Mouse (Mus musculus) heart, postnatal 10 days (tissue): ENCODE measurements at regions not wholly inside any gene's neighbourhood (a gene's known extent, or its start where the extent isn't known, plus 50 kb on each side); places are given as distances from the start of the nearest gene placed in this dataset.

ENCODE experiments used
- DNase-seq, 2 experiments: peaks; one replicate each; pipeline ENCODE4 v3.0.0; 2021
- intact Hi-C: fragments of 180-260 bp; cut with DNase I; formaldehyde crosslinking; loops from one replicate; pipeline ENCODE4 v1.15.1; 2025

DNA sequence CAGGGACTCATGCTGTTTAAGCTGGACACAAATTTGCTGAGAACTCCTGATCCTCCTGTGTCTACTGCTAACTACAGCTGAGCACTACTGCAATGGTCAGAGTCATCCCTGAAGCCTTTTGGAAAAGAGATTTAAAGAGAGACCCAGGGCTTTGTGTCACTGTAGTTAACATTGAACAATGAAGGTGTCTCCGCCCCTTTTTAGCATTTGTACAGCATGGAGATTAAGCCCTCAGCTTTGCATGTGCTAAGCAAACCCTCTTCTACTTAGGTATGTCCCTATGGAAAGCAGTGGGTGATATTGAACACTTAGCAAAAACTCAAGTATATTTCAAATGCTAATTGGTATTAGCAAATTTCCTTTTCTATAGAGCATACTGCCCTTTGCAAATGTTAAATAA is 231.6 kb downstream of the Etaa1 start:
- no peak for DNase-seq
- intact Hi-C loops: no loop called here

DNA sequence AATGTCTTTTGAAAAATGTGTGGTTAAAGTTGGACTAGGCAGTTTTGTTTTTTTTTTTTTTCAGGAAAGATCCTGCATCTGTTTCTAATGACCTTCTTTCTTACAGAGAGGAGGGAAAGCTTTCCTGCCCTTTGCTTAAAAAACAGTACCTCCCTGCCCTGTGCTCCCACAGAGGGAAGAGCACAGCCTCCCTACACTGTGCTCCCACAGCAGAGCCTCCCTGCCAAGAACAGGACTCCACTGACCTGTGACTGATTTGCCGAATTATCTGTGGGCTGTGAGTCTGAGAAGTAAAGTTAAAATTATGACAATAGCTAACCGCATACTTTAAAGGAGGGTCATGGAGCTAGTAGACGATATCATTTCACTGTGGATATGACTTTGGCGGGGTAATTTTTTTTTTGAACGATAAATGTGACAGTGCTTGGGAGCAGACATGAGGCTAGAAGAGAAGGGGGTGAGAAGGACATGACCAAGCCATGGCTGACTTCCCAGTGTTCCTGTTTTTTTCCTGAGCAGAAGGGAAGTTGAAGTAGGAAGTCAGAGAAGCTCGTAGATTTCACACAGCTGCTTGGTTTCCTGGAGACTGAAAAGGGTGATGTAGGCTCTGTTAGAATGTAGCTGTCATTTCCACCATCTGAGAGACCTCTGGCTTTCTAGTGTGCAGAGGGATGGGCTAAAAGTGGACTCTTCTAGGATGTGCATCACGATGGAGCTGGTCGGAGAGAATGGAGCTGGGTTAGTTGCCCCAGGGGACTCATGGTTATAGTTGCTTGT is 226.2 kb downstream of the Etaa1 start:
- intact Hi-C loops: no loop called here
- peak; percentile 33 to 37 for DNase-seq

DNA sequence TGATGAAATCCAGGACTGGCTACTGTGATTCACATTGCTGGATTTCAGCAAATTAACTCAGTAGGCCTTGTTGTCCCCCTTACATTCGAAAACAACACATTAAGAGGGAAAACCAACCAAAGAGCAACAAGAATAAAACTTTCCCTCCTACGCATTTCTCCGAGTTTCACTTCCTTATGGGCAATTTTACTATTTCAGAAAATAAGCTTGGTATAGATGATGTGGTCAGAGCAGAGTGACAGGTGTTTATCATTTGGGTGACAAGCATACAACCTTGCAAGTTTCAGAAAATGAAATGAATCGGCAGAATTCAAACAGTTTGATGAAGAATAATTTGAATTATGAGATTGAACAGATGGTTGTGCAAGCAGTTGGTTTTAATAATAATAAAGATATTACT is 220.6 kb downstream of the Etaa1 start:
- intact Hi-C loops: no loop called here
- no peak for DNase-seq

DNA sequence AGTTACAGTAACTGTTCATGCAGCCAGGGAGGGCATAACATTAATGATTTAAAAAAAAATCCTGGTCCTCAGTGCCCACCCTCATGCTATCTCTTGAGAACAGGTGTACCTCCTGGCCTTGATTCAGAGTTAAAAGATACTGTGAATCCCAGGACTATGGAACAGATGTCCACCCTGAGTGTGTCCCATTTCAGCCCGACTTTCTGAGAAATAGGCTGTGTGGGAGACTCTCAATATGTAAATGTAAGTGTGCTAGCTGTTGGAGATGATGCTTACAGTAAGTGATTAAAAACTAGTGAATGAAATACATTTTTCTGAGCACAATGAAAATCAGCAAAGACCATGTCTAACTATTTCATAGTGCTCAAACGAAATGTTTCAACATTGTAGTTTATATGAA is 219.2 kb downstream of the Etaa1 start:
- no peak for DNase-seq
- intact Hi-C loops: no loop called here

DNA sequence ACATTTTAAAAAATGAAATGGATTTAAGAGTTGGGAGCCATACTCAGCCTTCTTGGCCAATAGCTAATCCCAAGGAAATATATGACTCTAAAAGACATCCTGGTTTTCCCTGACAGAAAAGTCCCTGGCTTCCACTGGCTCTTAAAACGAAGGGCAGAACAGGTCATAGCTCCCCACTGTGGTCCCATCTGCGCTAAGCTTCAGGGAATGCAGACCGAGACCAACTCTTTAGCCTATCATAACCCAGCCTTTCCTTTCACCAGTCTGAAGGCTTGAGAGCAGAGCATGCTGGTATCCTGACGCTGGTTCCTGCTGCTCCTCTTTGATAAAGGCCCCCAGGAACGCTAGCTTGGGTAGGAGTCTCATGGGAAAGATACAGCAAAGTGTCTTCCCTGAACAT is 214.8 kb downstream of the Etaa1 start:
- DNase-seq: no peak
- intact Hi-C loops: no loop called here

DNA sequence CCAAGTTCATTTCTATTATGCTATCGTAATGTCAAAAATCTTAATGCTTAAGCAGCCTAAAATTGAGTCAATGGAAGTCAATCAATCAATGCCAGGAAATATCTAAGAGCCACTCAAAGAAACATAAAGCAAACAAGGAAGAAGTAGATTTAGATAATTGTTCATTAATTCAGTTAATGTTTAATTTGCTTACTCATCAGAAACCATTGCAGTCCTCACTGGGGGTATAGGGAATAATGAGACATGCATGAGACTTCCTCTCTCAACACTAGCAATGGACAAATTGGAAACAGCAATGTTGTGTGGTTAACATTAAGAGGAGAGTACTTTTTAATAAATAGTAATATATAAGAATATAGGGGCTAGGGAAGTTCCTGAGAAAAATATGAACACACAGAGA is 209.9 kb downstream of the Etaa1 start:
- intact Hi-C loops: no loop called here
- DNase-seq: no peak

DNA sequence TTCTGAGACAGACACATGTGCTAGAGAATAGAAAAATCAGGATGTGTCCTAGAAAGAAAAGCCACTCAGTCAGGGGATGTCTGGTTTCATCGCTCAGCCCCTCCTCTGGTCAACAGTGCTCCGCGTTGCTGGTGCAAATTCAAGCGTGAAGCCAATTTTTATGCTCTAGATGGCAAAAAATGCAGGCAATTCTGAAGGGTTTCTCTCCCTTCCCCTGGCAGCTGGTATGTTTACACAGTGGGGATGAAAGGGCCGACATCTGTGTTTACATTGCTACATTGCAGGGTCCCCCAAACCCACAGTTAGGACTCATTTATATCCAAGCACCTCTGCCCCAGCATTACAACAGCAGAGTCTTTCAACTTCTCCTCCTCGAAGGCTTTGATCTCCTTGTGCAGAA is 203.3 kb downstream of the Etaa1 start:
- intact Hi-C loops: no loop called here
- no peak for DNase-seq

DNA sequence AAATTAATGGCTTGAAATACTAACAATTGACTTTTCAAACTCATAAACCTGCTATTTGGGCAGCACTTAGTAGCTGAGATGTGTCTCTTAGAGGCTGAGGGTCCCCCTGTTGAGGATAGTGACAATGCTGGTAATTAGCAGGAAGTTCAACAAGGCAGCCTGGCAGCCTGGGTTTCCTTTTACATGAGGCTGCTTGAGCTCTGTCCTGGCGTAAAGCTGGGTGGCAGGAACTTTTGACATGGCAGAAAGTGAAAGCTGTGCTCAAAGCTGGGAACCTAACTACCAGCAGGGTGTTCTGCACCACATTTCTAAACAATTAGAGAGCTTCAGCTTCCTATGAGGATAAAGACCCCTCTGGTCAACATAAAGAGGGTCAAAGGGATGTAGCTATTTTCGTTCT is 194.5 kb downstream of the Etaa1 start:
- DNase-seq: no peak

DNA sequence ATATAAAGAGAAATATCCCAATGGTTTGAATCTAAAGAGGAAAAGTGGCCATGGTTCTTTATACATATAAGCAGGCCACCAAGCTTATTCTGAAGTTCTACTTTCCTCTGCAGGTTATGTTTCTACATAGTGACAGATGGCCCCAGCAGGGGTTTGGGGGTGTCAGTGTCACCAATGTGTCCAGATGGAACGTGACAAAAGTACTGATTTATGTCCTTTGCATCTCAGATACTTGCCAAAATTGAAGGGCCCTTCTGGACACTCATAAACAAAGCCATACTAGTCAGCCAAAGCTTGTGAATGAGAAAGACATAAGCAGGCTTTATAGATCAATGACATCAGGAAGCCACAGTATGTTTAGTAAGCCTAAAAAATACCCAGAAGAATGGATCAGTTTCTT is 190.3 kb downstream of the Etaa1 start:
- DNase-seq: no peak
- intact Hi-C loops: no loop called here

More for the DNA sequence above, 194.5 kb downstream of the Etaa1 start:
- intact Hi-C loops: no loop called here

DNA sequence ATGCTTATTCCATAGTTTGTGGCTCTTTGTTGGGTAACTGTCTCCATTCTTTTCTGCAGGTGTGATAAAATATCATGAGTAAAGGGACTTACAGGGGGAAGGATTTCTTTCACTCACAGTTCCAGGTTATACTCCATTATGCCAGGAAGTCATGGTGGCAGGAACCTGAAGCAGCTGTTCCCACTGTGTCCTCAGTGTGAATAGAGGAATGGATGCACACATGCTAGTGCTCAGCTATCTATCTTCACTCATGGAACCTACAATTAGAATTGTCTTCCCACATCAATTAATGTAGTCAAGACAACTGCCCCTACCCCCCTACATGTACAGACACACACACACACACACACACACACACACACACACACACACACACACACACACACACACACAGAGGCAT is 189.5 kb downstream of the Etaa1 start:
- DNase-seq: no peak
- intact Hi-C loops: no loop called here

DNA sequence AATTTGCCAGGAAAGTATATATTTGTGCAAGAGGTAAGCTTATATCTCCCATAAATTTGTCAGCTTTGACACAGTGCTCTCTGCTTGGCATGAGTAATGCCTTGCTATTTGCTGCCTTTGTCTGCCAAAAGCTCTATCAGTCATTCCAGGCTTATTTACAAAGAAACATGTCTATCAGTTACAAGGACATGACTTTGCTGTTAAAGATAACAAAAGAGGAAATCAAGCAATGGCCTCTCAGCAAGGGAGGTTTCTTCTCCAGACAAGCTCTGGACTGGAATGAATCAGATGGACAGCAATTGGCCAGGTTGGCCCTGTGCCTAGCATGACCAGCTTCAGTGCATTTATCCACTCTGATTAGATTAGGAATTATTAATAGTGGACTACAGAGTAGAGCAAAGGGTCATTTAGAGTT is 185.3 kb downstream of the Etaa1 start:
- peak; percentile 40 to 58 for DNase-seq
- intact Hi-C loops: no loop called here

DNA sequence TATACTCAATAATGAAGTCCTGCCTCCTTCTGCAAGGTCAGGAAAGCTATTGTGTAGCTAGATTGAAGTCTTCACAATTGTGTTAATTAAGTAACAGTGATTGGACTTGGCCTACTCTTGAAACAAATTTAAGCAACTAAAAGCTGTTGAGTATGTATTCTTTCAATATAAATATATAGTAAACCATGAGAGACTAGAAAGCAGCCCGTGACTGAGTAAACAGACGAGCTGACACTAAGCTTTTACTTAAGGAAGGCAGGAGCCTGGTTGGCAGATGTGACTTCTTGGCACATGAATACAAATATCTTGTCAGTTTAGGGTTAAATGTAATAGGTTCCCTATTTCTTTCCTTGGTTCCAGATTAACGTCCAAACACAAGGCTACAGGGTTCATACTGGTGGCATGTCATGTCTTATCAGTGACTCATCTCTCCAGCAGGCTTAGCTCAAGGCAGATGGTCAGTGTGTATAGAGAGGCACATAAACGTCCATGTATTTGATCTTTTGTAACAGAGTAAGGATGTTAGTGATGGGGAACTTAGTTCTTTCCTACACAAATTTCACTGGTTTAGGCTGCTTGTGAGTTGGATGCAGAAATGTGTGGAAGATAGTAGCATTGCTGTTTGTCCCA is 184.7 kb downstream of the Etaa1 start:
- intact Hi-C loops: no loop called here
- no peak for DNase-seq

DNA sequence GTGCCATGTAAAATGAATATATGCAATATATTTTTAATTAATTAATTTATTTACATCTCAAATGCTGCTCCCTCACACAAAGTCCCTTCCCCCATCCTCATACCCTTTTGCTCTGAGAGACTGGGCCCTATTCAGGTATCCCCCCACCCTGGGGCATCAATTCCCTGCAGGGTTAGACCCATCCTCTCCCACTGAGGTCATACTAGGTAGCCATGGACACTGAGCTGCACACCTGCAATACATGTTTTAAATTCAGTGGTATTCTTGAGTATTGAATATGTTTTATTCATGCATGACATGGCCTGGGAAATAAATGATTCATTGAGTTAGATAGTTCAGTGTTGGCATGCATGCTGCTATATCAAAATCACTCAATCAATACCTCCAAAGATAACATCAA is 156.0 kb downstream of the Etaa1 start:
- DNase-seq: no peak
- intact Hi-C loops: no loop called here

DNA sequence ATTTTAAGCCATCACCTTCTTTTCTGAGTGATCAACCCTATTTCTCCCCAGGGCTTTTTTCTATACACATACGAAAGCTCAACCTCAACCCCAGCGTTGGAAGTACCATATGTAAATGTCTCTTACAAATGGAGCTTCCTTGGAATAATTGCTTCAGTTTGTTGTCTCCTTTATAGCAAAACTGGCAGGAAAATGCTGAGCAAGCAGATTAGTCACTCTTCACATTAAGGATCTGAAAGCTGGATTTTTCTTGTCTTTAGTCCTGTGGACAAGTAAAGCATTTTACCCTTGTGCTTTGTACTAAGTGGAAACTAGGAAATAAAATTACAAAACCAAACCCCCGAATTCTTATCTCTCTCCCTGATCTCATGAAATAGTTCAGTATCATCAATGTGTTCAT is 145.8 kb downstream of the Etaa1 start:
- no peak for DNase-seq
- intact Hi-C loops: no loop called here

DNA sequence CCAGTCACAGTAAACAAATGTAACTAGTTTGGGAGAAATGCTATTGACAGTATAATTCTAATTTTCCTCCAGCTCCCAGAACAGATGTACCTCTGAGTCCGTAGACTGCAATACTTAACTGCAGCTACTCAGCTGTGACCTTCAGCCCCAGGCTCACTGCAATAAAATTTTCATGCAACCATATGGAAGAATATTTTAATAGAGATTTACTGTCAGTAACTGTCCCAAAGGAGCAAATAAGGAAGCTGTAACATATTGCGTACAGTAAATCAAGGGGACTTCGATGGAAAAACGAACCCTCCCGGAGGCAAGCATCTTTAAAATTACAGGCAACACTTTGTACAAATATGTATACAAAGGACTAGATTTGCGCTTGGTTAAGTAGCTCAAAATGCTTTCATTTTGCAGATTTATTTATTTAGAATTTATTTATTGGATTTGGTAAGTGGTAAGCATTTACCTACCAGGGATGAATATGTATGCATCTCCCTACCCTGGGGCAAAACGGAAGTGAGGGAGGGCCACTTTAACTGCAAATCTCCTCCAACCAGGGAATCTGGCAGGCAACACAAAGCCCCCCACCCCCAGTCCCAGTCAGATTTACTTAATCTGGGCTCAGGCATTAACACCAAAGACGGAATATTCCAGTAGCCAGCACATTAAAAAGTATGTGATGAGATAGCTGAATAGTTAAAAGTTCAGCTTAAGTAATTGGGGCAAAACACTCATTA is 141.7 kb downstream of the Etaa1 start:
- intact Hi-C loops: no loop called here
- DNase-seq: no peak

DNA sequence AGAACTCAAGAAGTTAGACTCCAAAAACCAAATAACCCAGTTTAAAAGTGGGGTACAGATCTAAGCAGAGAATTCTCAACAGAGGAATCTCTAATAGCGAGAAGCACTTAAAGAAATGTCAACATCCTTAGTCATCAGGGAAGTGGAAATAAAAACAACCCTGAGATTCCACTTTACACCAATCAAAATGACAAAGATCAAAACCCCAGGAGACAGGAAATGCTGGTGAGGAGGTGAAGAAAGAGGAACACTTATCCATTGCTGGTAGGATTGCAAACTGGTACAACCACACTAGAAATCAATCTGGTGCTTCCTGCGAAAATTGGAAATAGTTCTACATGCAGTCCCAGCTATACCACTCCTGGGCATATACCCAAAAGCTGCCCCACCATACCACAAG is 111.0 kb downstream of the Etaa1 start:
- DNase-seq: no peak
- intact Hi-C loops: no loop called here

DNA sequence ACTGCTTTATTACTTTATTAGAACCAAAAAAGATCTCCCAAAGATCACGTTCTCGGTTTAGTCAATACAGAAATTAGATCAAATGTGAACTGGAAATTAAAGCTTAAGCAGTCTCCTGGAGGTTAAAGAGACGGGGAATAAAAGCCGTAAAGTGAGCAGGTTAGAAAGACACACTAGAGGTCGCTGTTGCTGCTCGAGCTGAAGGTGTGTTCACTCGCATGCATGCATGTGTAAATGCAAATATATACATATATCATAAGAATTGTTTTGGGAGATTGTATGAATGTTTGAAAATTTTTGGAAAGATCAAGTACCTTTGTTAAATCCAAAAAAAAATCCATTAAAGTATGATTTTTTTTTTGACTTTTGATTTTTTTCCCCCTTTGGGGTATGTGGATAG is 101.3 kb downstream of the Etaa1 start:
- peak in 1 of 2 experiments; percentile 25 for DNase-seq
- intact Hi-C loops: no loop called here

DNA sequence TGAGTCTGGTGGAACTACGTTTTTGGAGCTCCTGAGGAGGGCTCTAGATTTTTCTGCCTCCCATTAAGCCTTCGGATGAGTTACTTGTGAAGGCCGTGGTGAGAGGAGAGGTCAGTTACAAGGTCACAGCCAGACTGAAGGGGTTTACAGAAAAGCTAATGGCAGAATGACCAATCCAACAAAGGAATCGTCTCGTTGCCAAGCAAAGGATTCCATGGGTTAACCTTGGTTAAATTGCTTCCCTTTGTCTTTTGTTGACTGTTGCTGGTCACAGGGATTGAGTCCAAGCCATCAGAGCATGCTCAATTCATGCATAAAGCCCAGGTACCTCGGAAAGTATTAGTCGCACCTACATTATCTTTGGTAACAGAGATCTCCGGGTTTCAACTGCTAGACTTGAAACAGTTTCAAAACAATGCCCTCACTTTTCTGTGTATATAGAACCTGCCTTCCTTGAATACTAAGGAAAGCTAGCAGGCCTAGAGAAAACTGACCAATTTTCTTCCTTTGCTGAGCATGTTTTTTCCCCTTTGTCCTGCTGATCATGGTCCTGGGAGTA is 100.3 kb downstream of the Etaa1 start:
- intact Hi-C loops: no loop called here
- DNase-seq: no peak

DNA sequence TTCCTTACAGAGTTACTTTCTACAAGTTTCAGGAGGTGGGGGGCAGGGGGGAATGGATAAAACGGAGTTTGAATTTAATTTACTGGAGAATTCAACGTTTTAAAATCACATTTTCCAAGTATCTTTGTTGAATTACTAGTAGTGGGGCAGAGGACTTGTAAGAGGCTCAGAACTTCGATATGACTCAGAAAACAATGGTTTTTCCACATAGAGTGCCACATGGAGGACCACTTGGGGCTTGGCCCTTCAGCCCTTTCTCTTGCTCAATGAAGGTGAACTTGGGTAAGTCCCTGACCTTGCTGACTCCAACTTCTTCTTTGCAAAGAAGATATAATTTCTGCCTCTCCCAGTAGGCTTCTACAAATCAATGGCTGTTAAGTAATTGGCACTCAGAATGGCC is 99.8 kb downstream of the Etaa1 start:
- intact Hi-C loops: no loop called here

DNA sequence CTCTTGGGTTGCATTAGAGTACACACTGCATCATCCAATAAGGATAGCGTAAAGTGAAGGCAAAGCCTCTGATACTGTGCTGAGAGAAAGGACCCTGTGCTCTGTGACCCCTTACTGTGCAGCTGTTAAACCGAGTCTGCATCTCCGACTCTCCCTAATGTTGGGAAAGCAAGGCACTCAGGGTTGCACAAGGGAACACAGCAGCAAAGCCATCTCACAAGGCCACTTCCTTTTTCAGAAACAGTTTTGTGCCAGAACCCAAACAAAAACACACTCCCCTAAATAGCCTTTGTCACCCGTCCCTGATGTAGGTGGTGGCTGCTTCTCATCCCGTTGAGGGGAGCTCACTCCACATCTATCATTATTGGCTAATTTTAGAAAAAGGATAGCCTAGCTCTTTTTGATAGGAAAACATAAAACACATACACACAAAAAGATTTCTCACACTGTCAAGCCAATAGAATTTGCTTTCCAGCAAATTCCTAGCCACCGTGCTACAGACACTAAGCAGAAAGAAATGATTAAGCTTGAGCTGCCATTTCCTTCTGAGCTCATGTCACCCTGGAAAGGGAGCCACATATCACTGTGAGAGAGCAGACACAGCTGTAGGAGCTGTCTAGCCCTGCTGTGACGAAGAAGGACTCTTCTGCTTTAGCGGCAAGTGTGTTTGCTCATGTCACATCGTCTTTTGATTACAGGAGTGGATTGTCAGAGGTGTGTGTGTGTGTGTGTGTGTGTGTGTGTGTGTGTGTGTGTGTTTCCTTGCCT is 94.1 kb downstream of the Etaa1 start:
- intact Hi-C loops: no loop called here
- DNase-seq: peak; percentile 29 to 32

More for the DNA sequence above, 99.8 kb downstream of the Etaa1 start:
- no peak for DNase-seq

DNA sequence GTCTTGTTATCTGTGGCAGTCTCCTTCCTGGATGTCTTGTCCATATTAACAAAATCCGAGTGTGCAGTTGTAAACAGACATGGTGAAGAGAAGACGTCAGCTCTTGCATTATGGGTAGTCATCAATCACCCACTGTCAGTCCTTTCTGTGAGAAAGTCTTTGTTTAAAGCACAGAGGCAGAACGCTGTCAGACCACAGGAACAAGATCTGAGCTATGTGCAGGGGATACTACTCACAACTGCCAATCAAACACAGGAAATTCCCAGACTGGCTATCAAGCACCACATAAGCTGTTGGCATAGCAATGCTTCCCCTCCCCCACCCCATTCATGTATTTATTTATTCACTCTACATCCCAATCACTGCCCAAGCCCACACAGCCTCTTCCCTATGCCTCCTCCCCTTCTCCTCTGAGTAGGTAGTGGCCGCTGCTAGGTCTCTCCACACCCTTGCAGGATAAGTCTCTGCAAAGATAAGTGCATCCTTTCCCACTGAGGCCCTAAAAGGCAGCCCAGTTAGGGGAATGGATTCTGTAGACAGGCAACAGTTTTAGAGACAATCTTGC is 88.8 kb downstream of the Etaa1 start:
- DNase-seq: no peak
- intact Hi-C loops: no loop called here
